Mouse (Mus musculus): ENCODE measurements around the gene Asb6. TPM values are rescaled to one million over a fixed set of nuclear protein-coding genes. Genes with fewer than 3 reads are reported as not detected.

The Asb6 gene
- polyA plus RNA-seq, 1 experiment from 2014 or later: 28.0 TPM

GRCm38 (mm10) chr2:30863574-30863973, 33.4 kb upstream of the Asb6 start:
- H3K9ac ChIP-seq (ENCODE audit: low read length): no peak overlapping the region
- WGBS: 67% methylated on average over 9 of the region's 9 CpGs

GRCm38 (mm10) chr2:30862081-30862480, 31.9 kb upstream of the Asb6 start:
- Histone ChIP-seq H3K4me2 (ENCODE audit: low read depth, low read length) (no peak overlapping the region), H3K27me3 (ENCODE audit: control insufficient read depth, insufficient read depth, low read length) (no peaks in the 10 kb centered on the region; the same call in 1 of the 2 replicates), H3K4me1 (ENCODE audit: control insufficient read depth, insufficient read depth, low read length) (no peaks in the 10 kb centered on the region), H3K27ac (ENCODE audit: low read length) (no peak overlapping the region), H3K9ac (ENCODE audit: low read length) (no peak overlapping the region), H3K4me3 (replicated peaks; ENCODE audit: low read length) (no peak overlapping the region), H3K9me3 (replicated peaks; ENCODE audit: control insufficient read depth, low read length) (no peaks in the 10 kb centered on the region), H3K36me3 (ENCODE audit: control insufficient read depth, insufficient read depth, low read length) (no peaks in the 10 kb centered on the region)
- ATAC-seq (ENCODE audit: insufficient read depth, low FRiP score): no peak
- WGBS: 58% methylated on average over 4 of the region's 4 CpGs

More at GRCm38 (mm10) chr2:30863574-30863973, 33.4 kb upstream of the Asb6 start:
- no peak overlapping the region for H3K27ac ChIP-seq (ENCODE audit: low read length)
- no peaks in the 10 kb centered on the region for H3K36me3 ChIP-seq (ENCODE audit: control insufficient read depth, insufficient read depth, low read length)
- no peak for ATAC-seq (ENCODE audit: insufficient read depth, low FRiP score)
- no peaks in the 10 kb centered on the region for H3K4me1 ChIP-seq (ENCODE audit: control insufficient read depth, insufficient read depth, low read length)
- no peak overlapping the region for H3K4me2 ChIP-seq (ENCODE audit: low read depth, low read length)
- H3K27me3 ChIP-seq (ENCODE audit: control insufficient read depth, insufficient read depth, low read length): no peaks in the 10 kb centered on the region; the same call in 1 of the 2 replicates
- H3K4me3 ChIP-seq (replicated peaks; ENCODE audit: low read length): no peak overlapping the region
- no peaks in the 10 kb centered on the region for H3K9me3 ChIP-seq (replicated peaks; ENCODE audit: control insufficient read depth, low read length)

- Histone ChIP-seq H3K27me3 (ENCODE audit: control insufficient read depth, insufficient read depth, low read length) (no peaks in the 10 kb centered on the region; the same call in 1 of the 2 replicates), H3K27ac (ENCODE audit: low read length) (no peak overlapping the region), H3K4me2 (ENCODE audit: low read depth, low read length) (no peak overlapping the region), H3K36me3 (ENCODE audit: control insufficient read depth, insufficient read depth, low read length) (no peaks in the 10 kb centered on the region), H3K4me3 (replicated peaks; ENCODE audit: low read length) (no peak overlapping the region), H3K9me3 (replicated peaks; ENCODE audit: control insufficient read depth, low read length) (no peaks in the 10 kb centered on the region), H3K9ac (ENCODE audit: low read length) (no peak overlapping the region), H3K4me1 (ENCODE audit: control insufficient read depth, insufficient read depth, low read length) (no peaks in the 10 kb centered on the region)
- WGBS: 62% methylated on average over 5 of the region's 5 CpGs
- no peak for ATAC-seq (ENCODE audit: insufficient read depth, low FRiP score)
These were observed 29.6 kb upstream of the Asb6 start for GRCm38 (mm10) chr2:30859782-30860181.

- WGBS: 79% methylated on average over 6 of the region's 6 CpGs
- ATAC-seq (ENCODE audit: insufficient read depth, low FRiP score): no peak
These were observed 26.9 kb upstream of the Asb6 start for GRCm38 (mm10) chr2:30857076-30857475.

GRCm38 (mm10) chr2:30852771-30853313, 22.7 kb upstream of the Asb6 start:
- Histone ChIP-seq H3K4me2 (ENCODE audit: low read depth, low read length) (no peak overlapping the region), H3K36me3 (ENCODE audit: control insufficient read depth, insufficient read depth, low read length) (no peaks in the 10 kb centered on the region), H3K9ac (ENCODE audit: low read length) (peak overlapping the region; percentile 51), H3K27ac (ENCODE audit: low read length) (no peak overlapping the region), H3K4me1 (ENCODE audit: control insufficient read depth, insufficient read depth, low read length) (peaks cover 11% of the 10 kb centered on the region; the same call in 1 of the 2 replicates), H3K27me3 (ENCODE audit: control insufficient read depth, insufficient read depth, low read length) (no peaks in the 10 kb centered on the region), H3K4me3 (replicated peaks; ENCODE audit: low read length) (no peak overlapping the region), H3K9me3 (replicated peaks; ENCODE audit: control insufficient read depth, low read length) (no peaks in the 10 kb centered on the region)
- 26% methylated on average over 20 of the region's 20 CpGs for WGBS
- no peak for ATAC-seq (ENCODE audit: insufficient read depth, low FRiP score)

More at GRCm38 (mm10) chr2:30857076-30857475, 26.9 kb upstream of the Asb6 start:
- Histone ChIP-seq H3K36me3 (ENCODE audit: control insufficient read depth, insufficient read depth, low read length) (no peaks in the 10 kb centered on the region), H3K27ac (ENCODE audit: low read length) (no peak overlapping the region), H3K4me2 (ENCODE audit: low read depth, low read length) (no peak overlapping the region), H3K4me1 (ENCODE audit: control insufficient read depth, insufficient read depth, low read length) (peaks cover 9% of the 10 kb centered on the region; the same call in 1 of the 2 replicates), H3K9me3 (replicated peaks; ENCODE audit: control insufficient read depth, low read length) (no peaks in the 10 kb centered on the region), H3K27me3 (ENCODE audit: control insufficient read depth, insufficient read depth, low read length) (no peaks in the 10 kb centered on the region), H3K9ac (ENCODE audit: low read length) (no peak overlapping the region), H3K4me3 (replicated peaks; ENCODE audit: low read length) (no peak overlapping the region)

- no peaks in the 10 kb centered on the region for H3K36me3 ChIP-seq (ENCODE audit: control insufficient read depth, insufficient read depth, low read length)
- no peak overlapping the region for H3K4me2 ChIP-seq (ENCODE audit: low read depth, low read length)
- H3K27ac ChIP-seq (ENCODE audit: low read length): no peak overlapping the region
- ATAC-seq (ENCODE audit: insufficient read depth, low FRiP score): no peak
- no peaks in the 10 kb centered on the region for H3K9me3 ChIP-seq (replicated peaks; ENCODE audit: control insufficient read depth, low read length)
- WGBS: 33% methylated on average over 6 of the region's 6 CpGs
- H3K27me3 ChIP-seq (ENCODE audit: control insufficient read depth, insufficient read depth, low read length): peaks cover under 1% of the 10 kb centered on the region
- H3K9ac ChIP-seq (ENCODE audit: low read length): no peak overlapping the region
- peaks cover 11% of the 10 kb centered on the region; the same call in 1 of the 2 replicates for H3K4me1 ChIP-seq (ENCODE audit: control insufficient read depth, insufficient read depth, low read length)
- H3K4me3 ChIP-seq (replicated peaks; ENCODE audit: low read length): no peak overlapping the region
These were observed 20.4 kb upstream of the Asb6 start for GRCm38 (mm10) chr2:30850581-30850980.

- Histone ChIP-seq H3K4me1 (ENCODE audit: control insufficient read depth, insufficient read depth, low read length) (peaks cover 10% of the 10 kb centered on the region; the same call in 1 of the 2 replicates), H3K4me3 (replicated peaks; ENCODE audit: low read length) (no peak overlapping the region), H3K36me3 (ENCODE audit: control insufficient read depth, insufficient read depth, low read length) (no peaks in the 10 kb centered on the region), H3K9ac (ENCODE audit: low read length) (no peak overlapping the region), H3K9me3 (replicated peaks; ENCODE audit: control insufficient read depth, low read length) (no peaks in the 10 kb centered on the region), H3K27ac (ENCODE audit: low read length) (no peak overlapping the region), H3K4me2 (ENCODE audit: low read depth, low read length) (no peak overlapping the region), H3K27me3 (ENCODE audit: control insufficient read depth, insufficient read depth, low read length) (peaks cover 14% of the 10 kb centered on the region)
- 69% methylated on average over 8 of the region's 8 CpGs for WGBS
- no peak for ATAC-seq (ENCODE audit: insufficient read depth, low FRiP score)
These were observed 18.1 kb upstream of the Asb6 start for GRCm38 (mm10) chr2:30848184-30848583.

GRCm38 (mm10) chr2:30846723-30847122, 16.6 kb upstream of the Asb6 start:
- H3K4me2 ChIP-seq (ENCODE audit: low read depth, low read length): no peak overlapping the region
- H3K36me3 ChIP-seq (ENCODE audit: control insufficient read depth, insufficient read depth, low read length): no peaks in the 10 kb centered on the region
- H3K4me3 ChIP-seq (replicated peaks; ENCODE audit: low read length): no peak overlapping the region
- ATAC-seq (ENCODE audit: insufficient read depth, low FRiP score): no peak
- 24% methylated on average over 6 of the region's 6 CpGs for WGBS
- H3K9me3 ChIP-seq (replicated peaks; ENCODE audit: control insufficient read depth, low read length): no peaks in the 10 kb centered on the region
- peaks cover 14% of the 10 kb centered on the region for H3K27me3 ChIP-seq (ENCODE audit: control insufficient read depth, insufficient read depth, low read length)
- H3K27ac ChIP-seq (ENCODE audit: low read length): no peak overlapping the region
- no peak overlapping the region for H3K9ac ChIP-seq (ENCODE audit: low read length)
- 0 out of 2 replicates have a peak, but pooled peaks cover 2% of the 10 kb centered on the region for H3K4me1 ChIP-seq (ENCODE audit: control insufficient read depth, insufficient read depth, low read length)

GRCm38 (mm10) chr2:30846236-30846635, 16.1 kb upstream of the Asb6 start:
- Histone ChIP-seq H3K4me2 (ENCODE audit: low read depth, low read length) (peak overlapping the region; percentile 87), H3K9ac (ENCODE audit: low read length) (peak overlapping the region; percentile 77; the same call in 1 of the 2 replicates), H3K9me3 (replicated peaks; ENCODE audit: control insufficient read depth, low read length) (no peaks in the 10 kb centered on the region), H3K27me3 (ENCODE audit: control insufficient read depth, insufficient read depth, low read length) (peaks cover 14% of the 10 kb centered on the region), H3K4me3 (replicated peaks; ENCODE audit: low read length) (peak overlapping the region; percentile 56), H3K4me1 (ENCODE audit: control insufficient read depth, insufficient read depth, low read length) (0 out of 2 replicates have a peak, but pooled peaks cover 2% of the 10 kb centered on the region), H3K27ac (ENCODE audit: low read length) (no peak overlapping the region), H3K36me3 (ENCODE audit: control insufficient read depth, insufficient read depth, low read length) (no peaks in the 10 kb centered on the region)
- no peak for ATAC-seq (ENCODE audit: insufficient read depth, low FRiP score)
- WGBS: 69% methylated on average over 8 of the region's 8 CpGs

Measured in stomach, embryonic 16.5 days (tissue).